Mouse (Mus musculus) hematopoietic stem cell, adult 5-6 weeks (primary cell): ENCODE results near the gene Esyt2. TPM values are rescaled to one million over a fixed set of nuclear protein-coding genes. Genes with fewer than 3 reads are reported as not detected.
"Not testable (repeated sequence)": the region's sequence is repeated elsewhere in the genome, so short reads cannot be mapped to it uniquely, and the experiment has no call there.

ENCODE experiments used
- ATAC-seq, 2 experiments: fragments of 125-278 bp in 1 of 2; replicated peaks in 1 of 2; 2 replicates each; pipeline ENCODE4 v1.8.0; 2016 to 2017; ENCODE audit warnings: inconsistent platforms in 2 of 2, mild to moderate bottlenecking in 2 of 2, moderate number of reproducible peaks in 2 of 2, low read depth in 1 of 2, moderate TSS enrichment in 1 of 2; ENCODE audit not compliant: low FRiP score in 2 of 2, poor library complexity in 2 of 2, severe bottlenecking in 2 of 2, insufficient read depth in 1 of 2, low TSS enrichment in 1 of 2
- total RNA-seq: library from RNA; stranded (forward); fragments of 172-1452, 232-1000 nt; gene quantifications from 2 replicates; pipeline ENCODE4 v1.2.3, GENCODE M21; 2017

Esyt2 gene
- total RNA-seq, 1 experiment from 2014 or later, result 71.3 TPM

DNA sequence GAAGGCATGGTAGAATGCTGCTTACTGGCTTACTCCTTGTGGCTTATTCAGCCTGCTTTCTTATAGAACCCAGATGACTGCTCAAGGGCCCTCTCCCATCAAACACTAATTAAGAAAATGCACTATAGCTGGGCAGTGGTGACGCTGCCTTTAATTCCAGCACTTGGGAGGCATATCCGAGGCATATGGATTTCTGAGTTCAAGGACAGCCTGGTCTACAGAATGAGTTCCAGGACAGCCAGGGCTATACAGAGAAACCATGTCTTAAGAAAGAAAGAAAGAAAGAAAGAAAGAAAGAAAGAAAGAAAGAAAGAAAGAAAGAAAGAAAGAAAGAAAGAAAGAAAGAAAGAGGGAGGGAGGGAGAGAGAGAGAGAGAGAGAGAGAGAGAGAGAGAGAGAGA lies 5.9 kb upstream of the Esyt2 start, which contains the start of gene Gm11027:
TSS of gene Gm11027 (plus strand) at position 301 of the 400 bp plus-strand sequence.
- ATAC-seq, result not testable (repeated sequence)

DNA sequence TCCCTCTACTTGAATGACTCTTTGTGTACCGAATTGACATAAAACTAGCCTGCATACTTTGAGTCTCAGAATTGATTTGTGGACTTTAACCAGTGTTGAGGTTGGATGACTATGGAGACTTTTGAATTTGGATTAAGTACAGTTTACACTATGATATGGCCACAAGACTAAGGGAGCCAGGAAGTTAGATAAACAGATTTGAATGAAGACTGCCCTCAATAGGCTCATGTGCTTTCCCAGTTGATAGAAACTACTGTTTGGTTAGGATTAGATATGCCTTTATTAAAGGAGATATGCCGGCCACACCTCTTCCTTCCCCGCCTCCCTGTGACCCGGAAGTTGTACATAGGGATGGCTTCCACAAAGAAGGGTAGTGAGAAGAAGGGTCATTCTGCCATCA lies 5.4 kb upstream of the Esyt2 start:
- ATAC-seq, result no peak

DNA sequence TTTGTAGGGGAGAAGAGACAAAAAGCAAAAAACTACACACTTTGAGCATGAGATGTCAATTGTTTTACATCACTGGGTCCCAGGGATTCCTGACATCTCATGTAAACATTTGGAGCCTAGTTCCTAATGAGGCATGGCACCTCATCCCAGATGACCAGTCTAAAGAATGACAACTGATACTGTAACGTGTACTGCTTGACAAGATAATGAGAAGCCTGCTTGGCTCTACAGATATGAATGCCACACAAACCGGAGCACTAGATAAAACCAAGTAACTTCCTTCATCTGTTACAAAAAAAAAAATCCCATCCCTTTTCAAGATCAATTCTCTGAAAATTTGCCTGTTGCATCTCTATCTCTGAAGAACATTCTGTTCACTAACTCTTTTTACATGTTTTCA lies 4.0 kb upstream of the Esyt2 start:
- no peak for ATAC-seq

DNA sequence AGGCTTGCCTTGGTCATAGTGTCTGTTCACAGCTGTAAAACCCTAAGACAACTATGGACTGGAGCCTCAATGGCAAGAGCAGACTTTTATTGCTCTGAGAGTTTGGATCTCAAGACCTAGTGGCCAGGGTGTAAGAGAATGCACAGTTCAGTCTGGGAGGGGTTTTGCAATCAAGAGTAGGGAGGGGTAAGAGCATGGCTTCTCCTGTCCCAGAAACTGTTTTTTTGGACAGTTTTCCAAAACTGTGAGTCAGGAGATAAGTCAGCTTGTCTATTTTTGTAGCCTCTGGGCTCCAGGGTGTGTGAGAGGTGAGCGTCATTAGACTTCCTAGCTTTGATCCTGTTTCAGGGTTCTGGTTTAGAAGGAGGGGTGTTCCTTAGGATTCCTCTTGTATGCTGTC lies 2.5 kb upstream of the Esyt2 start:
- no peak for ATAC-seq

DNA sequence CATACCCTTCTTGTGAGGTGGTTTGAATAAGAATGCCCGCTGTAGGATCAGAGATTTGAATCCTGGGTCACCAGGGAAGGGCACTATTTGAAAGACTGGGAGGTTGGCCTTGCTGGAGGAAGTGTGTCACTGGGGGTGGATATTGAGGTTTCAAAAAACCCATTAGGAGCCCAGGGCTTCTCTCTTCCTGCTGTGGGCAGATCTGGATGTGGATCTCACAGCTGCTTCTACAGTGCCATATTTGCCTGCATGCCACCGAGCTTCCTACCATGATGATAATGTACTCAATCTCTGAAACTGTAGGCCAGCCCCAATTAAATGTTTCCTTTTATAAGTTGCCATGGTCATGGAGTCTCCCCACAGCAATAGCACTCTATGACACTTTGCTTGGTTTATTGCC lies 1.8 kb upstream of the Esyt2 start:
- ATAC-seq, result no peak

DNA sequence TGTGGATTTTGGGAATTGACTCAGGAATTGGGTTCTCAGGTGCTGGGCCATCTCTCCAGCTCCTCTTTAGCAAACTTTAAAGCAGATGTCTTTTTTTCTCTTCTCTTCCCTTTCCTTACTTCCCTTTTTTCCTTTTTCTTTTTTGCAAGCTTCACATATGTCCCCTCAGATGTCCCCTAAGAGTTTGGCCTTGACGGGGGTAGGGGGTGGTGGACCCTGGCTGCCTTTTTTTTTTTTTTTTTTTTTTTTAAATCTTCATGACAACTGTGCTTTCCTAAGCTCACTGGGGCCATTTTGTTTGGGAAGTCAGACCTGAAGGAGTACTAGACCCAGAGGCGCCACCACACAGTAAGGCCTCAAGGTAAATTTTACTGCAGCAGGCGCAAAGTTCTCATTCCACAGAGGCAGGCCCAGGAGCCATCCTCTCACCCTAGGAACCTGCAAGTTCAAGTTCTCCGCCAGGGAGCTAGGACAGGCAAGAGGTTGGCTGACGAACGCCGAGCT lies 795 bp upstream of the Esyt2 start:
- ATAC-seq, result peak in 1 of 2 experiments; percentile 1; a peak in 1 of 4 replicates

DNA sequence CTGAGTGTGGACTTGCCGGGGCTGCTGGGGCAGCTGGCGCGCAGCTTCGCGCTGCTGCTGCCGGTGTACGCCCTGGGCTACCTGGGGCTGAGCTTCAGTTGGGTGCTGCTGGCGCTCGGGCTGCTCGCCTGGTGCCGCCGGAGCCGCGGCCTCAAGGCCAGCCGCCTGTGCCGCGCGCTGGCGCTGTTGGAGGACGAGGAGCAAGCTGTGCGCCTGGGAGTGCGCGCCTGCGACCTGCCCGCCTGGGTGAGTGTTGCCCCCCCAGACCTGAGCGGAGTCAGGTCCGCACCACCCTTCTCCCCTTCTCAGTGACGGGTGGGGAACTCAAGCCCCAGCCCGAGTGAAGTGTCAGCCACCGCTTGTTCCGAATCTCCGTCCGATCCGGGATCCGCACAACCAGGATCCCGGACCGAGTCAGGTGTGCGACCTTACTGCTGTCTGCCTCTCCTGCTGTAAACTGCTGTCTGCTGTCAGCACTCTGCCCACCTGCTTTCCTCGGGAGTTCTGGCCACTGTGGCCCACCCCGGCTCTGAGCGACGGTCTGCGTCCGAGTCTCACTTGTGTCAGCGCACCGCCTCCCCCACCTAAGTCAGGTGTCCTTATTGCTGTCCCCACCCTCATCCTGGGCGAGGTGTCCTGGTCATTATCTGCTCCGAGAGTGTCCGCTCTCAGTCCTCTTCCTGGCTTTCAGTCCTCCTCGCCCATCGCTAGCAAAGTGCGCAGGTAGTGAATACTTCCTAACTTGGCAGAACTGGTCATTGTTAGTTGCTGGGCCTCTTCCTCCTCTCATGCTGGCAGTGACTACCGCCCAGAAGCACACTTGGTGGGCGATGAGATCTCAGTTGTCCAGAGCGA lies 658 bp downstream of the Esyt2 start:
- ATAC-seq, result peak in 1 of 2 experiments; percentile 6; a peak in 1 of 4 replicates

DNA sequence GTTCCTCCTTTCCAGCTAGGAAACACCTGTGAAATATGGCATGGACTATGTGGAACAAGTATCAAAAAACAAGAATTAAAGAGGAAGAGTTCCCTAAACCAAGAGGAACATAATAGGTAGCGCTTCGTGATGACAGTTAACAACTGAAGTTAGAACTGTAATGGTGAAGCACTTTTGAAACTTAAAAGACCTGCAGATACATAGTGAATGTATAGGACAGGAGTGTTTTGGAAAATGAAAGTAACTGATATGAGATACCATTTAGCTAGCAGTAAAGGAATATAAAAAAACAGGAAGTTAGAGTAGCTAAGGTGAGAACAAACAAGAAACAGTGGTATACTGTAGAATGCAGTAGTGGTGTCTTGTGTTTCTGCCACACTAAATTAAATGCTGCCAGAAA lies 1.9 kb downstream of the Esyt2 start:
- 0 out of 4 replicates have a peak, but pooled peaks of 1 of the 2 experiments have one; percentile 14 for ATAC-seq

DNA sequence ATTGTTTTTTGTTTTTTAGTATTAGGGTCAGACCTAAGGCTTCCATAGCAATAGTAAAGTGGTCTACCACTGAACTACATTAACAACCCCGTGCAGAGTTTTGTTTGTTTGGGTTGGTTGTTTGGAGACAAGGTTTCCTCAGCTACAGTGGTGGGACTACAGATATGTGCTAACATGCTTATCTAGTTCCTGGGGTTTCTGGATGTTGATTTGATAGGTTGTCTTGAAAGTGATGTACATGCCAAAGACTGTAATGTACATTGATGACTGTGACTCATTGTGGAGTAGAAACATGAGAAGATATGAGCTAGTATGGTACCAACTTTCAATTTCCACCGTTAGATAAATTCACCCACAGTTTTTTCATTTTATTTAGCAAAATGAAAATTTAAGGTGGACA lies 2.5 kb downstream of the Esyt2 start:
- no peak for ATAC-seq

DNA sequence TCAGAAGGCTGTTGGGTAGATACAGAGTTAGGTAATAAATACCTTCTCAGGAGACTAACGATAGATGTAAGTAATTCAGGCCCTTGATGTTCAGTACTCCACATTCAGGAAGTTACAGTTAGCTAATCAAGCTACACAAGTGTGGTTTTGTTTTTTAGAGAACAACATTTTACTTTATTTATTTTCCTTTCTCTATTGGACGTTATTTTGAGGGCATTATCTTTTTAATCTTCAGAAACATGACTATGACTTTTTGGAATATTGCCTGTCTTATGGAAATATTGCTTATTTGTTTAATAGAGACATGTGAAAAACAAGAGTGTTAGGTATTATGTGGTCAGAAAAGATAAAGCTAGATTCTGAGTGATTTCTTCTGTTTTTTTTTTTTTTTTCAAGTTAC lies 12.2 kb downstream of the Esyt2 start:
- peak in 1 of 2 experiments; percentile 56; a peak in 2 of 4 replicates for ATAC-seq

DNA sequence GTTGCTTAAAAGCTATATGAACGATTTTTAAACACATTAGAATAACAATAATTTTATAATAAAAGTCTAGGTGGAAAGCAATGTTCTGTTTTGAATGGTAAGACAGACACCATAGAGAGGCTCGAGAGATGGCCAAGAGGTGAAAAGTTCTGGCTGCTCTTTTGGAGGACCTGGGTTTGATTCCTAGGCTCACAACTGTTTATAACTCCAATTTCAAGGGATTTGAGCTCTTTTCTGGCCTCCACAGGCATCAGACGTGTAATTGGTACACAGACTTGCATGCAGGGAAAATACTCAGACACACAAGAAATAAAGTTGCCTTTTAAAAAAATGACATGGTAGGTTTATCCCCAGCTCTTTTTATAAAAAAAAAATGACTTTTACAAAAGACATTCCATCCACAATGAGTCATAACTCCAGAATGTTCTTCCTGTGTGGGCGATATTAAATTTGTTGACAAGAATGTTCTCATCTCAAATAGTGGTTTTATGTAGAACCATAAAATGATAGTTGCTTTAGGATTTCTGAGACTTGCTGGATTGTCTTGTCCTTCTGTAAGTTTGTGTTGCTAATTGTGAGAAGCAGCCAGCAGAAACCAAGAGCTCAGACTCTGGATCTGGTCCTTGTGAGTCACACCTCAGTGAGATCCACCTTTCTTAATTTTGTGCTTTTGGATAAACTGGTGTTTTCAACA lies 12.8 kb downstream of the Esyt2 start:
- ATAC-seq, result no peak

DNA sequence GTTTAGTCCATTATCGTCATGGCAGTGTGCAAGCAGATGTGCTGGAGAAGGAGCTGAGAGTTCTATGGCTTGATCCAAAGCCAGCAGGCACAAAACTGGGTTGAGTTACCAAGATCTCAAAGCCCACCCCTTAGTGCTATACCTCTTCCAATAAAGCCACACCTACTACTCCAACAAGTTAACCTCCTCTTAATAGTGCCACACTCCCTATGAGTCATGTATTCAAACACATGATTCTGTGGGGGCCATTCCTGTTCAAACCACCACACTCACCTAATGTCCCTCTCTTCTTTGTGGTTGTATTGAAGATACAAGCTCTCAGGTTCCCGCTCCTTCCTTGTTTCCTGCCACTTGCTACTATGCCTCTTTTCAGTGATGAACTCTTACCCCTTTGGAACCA lies 18.9 kb downstream of the Esyt2 start:
- ATAC-seq, result no peak

DNA sequence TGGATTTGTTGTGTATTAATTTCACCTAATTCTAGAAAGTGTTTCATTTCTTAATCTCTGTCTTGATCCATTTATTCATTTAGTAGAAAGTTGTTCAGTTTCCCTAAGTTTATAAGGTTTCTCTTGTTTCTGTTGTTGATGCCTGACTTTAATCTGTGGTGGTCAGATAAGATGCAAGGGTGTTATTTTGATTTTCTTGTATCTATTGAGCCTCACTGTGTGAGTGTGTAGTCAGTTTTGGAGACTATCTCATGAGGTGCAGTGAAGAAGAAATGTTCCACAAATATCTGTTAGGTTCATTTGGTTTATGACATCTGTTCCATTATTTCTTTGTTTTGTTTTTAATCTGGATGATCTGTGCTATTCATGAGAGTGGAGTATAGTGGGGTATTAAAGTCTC lies 21.2 kb downstream of the Esyt2 start:
- no peak for ATAC-seq

DNA sequence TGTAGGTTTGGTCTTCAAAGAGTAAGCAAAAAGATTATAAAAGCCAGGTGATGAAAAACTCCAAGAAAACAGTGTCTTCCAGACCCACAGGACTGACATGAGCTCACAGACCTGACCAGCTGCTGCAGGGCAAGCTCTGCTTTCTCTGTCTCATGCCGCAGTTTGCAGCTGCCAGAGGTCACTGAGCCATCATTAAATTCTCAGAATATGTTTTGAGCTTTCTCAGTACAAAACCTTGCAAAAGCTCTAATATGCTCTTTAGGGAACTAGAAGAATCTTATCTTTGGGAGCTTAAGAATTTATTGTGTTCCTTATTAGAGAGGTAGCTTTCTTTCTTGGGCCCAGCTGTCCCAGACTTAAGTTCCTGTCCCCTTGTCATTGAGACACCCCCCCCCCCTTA lies 25.0 kb downstream of the Esyt2 start:
- no peak for ATAC-seq

DNA sequence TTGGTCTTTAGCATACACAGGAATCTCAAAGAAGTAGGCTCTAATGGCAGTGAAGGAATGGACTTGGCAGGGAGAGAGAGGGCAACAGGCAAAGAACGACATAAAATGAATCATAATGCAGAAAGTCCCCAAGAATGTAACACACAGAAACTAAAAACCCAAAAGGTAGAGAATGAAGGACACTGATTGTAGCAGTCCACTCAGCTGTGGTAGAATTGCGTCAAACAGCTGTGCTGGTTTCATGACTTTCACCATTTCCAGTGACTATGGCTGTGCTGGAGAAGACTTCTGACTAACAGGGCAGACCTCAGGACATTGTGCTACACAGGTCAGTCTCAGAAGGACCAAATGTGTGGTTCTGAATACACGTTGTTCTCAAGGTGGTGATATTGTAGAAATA lies 26.9 kb downstream of the Esyt2 start:
- ATAC-seq, result no peak

DNA sequence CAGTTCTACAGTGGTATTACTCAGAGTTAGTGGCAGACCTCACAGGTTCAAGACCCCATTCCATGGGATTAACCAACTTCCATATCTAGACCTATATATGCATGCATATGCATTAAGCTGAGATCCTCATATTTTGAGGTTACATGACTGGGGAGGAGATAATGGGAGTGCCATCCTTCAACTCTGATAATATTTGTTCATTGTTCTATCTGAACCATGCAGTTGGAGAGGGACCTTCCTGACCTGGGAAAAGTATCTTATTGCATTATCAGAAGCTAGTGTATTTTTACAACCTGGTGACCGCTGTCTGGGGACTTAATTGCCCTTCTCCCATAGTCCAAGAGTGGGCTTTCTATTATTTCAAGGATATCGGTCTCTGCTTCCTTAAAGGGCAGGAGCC lies 27.6 kb downstream of the Esyt2 start:
- ATAC-seq, result no peak

DNA sequence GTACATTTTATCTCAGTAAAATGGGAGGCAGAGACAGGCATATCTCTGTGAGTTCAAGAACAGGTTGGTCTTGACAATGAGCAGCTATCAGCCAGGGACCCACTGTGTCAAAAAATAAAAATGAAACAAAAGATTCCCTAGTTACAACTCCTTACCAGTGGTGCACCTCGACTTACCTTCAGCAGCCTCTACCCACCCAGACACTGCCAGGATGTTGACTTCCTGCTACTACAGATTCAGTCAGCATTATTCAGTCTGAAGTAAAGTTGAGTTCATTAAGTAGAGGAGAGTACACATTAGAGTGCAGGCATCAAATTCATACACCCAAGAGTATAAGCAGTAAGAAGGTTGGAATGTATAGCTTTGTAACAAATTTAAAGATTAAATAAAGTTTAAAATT lies 32.8 kb downstream of the Esyt2 start:
- ATAC-seq, result no peak

DNA sequence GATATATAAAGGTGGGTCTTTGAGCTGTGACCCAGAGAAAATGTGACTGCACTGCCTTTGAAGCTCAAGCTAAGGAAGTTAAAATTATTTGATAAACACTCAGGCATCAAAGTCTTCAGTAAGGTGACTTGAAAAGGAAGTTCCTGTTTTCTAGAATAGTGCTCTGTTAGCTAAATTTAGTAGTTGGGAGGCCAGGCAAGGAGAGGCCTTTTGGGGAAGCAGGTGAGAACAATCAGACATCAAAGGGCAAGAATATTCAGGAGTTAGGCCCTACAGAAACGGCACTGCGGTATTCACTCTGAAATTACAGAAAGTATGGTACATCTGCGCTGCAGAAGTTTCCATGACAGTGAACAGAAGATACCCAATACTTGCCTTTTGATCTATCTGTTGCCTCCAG lies 34.5 kb downstream of the Esyt2 start:
- peak; percentile 70 to 74; a peak in 3 of 4 replicates for ATAC-seq
